Mouse (Mus musculus): ENCODE measurements at regions not wholly inside any gene's neighbourhood (a gene's known extent, or its start where the extent isn't known, plus 50 kb on each side); places are given as distances from the start of the nearest gene placed in this dataset.

DNA sequence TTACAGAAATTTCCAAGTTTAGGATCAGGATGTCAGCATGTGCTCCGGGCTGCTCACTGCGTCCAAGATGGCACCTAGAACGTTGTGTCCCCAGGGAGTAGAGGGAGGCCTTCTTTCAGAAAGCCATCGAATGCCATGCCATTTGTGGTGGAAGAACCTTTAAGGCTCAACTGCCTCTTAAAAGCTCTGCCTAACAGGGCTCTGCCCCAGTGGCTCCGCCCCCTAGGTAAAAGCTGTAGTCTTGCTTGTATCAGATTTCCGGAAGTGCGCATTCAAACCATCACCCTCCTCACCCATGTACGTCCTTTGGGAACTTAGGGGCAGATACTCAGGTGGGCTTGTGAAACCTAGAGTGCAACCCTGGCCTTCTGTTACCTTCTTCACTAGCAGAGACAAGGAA is 54.0 kb upstream of the Psmd7 start:
- no peak for ATAC-seq (replicated peaks; ENCODE audit: poor library complexity)

DNA sequence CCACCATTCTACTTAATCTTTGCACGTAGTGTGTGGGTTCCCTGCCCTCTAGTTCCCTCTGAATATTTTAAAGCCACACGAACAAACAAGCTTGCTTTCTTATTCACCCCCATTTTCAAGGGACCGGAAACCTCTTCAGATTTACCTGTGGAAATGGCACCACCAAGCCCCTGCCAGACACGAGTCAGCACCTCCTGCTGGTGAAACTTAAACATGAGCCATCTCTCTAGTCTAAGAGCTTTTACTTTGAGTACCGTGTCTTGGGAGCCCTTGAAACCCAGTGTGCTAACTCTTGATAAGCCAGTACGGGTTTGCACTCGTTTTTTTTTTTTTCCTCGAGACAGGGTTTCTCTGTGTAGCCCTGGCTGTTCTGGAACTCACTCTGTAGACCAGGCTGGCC is 59.7 kb upstream of the Psmd7 start:
- ATAC-seq (replicated peaks; ENCODE audit: poor library complexity), result no peak

DNA sequence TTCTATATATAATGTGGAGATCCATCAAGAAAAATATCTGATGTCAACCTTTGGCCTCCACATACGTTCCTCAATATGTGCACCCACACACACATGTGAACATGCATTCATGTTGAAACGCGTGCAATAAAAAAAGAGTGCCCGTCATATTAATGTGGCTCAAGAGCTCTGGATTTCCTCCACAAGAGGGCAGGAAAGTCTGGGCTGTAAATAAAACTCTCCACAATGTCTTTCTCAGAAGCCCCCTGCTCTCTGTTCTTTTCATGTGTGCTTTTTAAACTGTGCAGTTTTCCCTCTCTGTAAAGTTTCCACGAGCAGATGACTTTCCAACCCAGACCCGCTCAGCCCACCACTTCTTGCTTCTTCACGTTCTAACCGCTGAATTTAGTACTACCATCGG is 62.0 kb upstream of the Psmd7 start:
- no peak for ATAC-seq (replicated peaks; ENCODE audit: poor library complexity)

DNA sequence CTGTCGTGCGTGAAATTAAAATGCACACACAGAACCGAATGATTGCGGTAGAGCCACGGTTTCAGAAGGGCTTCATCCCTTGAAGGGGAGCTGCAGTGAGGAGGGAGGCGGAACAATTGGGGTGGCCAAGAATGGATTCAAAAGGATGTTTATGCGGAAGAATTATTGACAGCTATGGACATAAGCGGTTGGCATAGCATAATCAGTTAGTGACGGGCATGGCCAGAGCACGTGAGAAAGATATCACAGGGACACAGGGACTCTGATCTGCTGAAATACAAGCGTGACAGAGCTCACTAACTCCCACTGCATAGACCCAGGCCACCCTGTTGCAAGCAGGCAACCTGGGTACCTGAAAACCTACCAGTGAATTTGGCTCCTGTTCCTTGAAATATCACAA is 63.2 kb upstream of the Psmd7 start:
- no peak for ATAC-seq (replicated peaks; ENCODE audit: poor library complexity)

DNA sequence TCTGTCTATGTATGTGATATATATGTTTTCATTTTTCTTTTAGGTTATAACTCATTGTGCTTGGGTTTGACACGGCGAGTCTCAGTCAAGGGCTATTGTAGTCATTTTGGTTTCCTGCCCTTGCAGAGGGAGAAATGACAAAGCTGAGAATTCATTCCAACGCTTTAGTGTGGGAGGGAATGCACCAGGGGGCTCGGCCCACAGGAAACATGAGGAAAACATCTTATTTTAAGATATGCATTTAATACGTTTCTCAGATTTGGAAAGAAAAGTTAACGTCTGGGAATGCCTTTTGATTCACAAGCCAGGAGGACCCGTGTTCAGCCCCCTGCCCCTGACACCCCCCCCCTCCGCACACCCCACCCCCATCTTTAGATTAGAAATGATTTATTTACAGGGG is 64.0 kb upstream of the Psmd7 start:
- ATAC-seq (replicated peaks; ENCODE audit: poor library complexity), result no peak

DNA sequence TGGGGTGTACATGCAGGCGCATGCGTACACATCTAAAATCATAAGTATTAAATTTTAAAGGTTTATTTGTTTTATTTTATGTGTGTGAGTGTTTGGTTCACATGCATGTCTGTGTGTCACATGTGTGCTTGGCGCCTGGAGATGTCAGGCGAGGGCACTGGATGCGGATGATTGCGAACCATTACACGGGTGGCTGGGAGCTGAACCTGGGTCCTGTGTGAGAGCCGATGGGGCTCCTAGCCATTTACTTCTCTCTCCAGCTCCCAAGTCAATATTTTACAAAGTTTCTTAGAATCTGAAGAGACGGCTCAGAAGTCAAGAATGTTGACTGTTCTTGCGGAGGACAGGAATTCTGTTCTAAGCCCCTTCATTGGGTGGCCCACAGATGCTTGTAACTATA is 65.4 kb upstream of the Psmd7 start:
- no peak for ATAC-seq (replicated peaks; ENCODE audit: poor library complexity)

DNA sequence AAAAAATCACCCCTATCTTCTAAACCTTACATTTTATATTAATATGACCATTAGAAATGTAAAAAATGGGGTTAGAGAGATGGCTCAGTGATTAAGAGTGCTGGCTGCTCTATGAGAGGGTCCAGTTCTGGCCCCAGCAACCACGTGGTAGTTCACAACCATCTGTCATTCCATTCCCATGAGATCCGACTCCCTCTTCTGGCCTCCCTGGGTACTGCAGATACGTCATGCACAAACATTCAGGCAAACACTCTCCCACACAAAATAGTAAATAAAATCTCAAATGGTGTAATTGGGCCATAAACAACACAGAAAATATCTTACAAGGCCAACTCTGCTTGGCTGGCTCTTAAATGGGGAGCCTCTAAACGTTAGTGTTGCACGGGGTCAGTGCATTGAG is 68.4 kb upstream of the Psmd7 start:
- no peak for ATAC-seq (replicated peaks; ENCODE audit: poor library complexity)

DNA sequence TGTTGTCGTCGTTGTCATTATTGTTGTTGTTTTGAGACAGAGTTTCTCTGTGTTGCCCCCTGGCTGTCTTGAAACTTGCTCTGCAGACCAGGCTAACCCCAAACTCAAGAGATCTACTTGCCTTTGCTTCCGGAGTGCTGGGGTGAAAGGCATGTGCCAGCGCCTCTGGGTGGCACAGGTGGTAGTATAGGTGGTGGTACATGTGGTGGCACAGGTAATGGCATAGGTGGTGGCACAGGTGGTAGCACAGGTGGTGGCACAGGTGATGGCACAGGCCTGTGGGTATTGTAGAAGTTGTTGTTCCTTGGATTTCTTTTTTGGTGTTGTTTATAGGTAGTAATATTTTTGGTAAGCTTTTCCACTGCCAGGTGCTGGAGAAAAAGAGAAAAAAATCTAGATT is 69.5 kb upstream of the Psmd7 start:
- ATAC-seq (replicated peaks; ENCODE audit: poor library complexity), result no peak

DNA sequence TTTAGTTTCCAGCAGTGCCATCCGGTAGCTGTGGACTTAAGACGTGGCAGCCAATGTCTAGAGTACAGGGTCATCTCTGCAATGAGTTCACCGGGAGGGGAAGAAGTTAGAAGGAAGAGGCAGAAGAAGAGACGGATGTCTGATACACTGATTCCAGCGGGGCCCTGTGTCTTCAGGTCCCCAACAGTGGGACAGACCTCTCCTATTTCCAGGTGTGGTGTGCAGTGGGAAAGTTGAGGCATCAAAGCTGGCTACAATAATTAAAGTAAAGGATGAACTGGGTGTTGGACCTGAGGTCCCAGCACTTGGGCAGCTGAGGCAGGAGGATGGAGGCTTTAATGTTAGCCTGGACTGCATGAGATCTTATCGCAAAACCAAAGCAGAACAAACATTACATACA is 70.1 kb upstream of the Psmd7 start:
- no peak for ATAC-seq (replicated peaks; ENCODE audit: poor library complexity)

DNA sequence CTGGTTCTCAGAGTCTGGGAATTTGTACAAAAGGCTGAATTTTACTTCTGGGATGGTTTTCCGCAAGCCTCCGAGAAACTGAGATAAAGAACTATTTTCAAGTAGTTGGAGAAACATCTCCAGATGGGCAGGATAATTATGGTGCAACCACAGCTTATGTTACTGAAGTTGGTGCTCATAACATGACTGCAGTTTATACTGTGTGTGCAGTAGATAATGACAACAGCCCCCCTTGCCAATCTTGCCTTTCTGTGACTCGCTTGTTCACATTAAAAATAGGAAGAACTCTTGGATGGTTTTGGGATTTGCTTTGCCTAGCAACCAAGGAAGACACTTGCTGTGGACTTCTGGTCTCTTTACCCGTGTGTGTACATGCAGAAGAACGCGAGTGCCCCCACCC is 72.4 kb upstream of the Psmd7 start:
- ATAC-seq (replicated peaks; ENCODE audit: poor library complexity), result no peak

DNA sequence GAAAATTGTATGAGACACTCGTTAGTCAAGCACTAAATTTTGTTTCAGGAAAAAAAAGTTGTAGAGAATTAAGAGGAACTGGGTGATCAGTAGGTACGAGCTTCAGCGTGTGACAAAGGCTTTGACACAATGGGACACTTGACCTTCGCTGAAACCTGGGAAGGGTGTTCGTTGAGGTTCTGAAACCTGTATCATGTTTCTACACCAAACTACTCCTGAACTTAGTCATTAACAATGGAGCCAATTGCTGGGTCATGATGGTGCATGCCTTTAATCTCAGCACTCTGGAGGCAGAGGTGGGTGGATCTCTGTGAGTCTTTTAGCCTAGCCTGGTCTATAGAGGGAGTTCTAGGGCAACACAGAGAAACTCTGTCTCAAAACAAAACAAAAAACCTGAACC is 81.3 kb upstream of the Psmd7 start:
- no peak for ATAC-seq (replicated peaks; ENCODE audit: poor library complexity)

DNA sequence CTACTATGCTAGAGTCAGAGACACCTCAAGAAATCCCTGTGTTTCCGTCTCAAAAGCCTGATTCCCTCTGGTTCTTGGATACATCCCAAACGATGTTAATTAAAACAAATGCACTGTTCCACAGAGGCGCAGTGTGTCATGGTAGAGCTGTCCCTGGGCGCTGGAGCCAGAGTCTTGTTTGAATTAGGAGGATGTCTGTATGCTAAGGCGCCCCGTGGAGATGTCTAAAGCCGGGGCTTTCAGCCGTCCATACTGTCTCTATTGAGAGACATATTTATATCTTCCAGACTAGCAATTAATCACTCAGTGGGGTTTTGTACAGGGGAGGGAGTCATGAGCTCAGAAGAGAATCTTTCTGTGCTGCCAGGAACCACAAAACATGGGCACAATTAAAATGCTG is 83.2 kb upstream of the Psmd7 start:
- no peak for ATAC-seq (replicated peaks; ENCODE audit: poor library complexity)

DNA sequence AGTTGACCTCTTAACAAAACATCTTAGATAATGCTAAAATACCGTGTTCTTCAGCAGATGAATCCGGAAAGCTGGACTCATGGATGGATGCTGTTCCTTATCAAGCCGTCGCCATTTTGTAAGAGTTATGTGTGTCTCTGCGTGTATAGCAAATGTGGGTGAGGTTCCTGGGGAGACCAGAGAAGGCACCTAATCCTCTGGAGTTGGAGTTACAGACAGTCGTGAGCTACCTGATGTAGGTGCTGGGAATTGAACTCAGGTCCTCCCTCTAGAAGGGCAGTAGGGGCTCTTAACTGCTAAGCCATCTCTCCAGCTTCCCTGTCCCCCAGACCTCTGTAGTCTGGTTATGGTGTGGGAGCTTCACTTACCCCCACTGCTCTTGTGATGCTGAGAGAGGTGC is 84.4 kb upstream of the Psmd7 start:
- ATAC-seq (replicated peaks; ENCODE audit: poor library complexity), result no peak

DNA sequence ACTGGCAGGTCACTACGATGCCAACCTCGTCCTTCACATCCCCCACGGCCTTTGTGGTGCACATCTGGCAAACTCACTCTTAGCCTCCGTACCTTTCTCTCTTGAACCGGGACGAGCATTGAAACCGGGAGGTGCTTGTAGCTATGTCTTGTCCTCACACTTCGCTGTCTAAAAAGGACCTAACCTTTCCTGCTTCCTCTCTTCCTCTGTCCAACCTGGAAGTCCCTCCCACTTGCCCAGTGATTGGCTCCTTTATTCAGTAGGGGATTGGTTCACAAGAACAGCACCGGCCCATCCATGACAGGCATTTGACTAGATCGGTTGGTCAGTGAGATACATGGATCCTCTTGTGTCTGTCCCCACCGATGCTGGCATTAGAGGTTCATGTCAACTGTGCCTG is 93.8 kb upstream of the Psmd7 start:
- no peak for ATAC-seq (replicated peaks; ENCODE audit: poor library complexity)

DNA sequence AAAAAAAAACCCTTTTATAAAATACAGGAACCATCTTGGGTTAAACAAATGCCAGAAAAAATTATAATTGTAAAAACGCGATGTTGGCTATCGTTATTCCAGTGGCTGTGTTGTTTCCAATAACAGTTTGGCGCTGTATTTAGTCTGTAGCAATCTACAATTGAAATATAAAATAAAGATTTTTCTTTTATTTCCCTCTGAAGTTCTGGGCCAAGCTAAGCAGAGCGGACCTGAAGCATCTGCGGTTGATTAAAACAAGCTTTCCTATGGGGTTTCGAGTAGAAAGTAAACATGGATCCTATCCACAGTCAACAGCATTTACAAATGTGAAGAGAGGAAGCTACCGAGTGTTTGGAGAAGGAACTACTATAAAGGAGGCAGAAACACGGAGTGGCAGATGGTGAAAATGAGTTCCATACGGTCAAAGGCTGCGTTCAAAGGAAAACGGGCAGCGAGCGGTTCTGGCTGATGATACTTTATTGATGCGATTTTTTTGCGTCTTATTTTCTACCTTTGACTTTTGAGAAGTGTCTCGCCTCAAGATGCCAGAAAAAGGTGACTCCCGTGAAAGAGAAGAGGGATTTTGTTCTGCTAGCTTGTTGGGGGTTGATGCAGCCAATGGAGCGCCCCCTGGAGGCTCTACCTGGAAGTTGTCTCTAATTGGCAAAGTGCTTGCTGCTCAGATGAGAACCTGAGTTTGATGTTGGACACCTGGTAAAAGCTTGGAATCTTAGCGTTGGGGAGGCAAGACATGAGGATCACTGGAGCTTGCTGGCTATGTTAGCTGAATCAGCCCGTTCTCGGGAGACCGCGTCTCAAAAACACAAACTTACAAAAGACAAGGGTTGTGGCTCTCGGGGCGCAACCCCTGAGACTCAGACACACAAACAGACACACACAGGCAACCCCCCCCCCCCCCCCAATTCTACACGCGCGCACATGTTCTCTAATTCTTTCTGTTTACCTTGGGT is 96.7 kb upstream of the Psmd7 start:
- ATAC-seq (replicated peaks; ENCODE audit: poor library complexity), result no peak

DNA sequence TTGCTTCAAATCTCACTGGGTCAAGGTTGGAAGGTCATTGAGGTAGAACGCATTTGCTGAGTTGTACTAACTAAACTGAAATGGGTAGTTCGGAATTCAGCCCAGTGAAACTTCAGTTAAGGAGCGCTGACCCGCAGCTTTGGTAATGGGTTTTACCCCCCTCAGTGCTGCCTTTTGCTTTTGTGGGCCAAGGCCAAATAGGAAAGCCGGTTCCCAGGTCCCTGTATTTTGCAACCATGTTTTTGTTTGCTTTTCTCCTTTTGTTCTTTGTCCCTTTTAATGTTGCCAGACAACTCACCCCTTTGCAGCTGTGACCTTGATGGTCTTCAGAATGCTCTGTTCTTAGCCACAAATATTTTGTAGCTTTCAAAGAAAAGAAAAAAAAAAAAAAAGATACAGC is 98.7 kb upstream of the Psmd7 start:
- no peak for ATAC-seq (replicated peaks; ENCODE audit: poor library complexity)

DNA sequence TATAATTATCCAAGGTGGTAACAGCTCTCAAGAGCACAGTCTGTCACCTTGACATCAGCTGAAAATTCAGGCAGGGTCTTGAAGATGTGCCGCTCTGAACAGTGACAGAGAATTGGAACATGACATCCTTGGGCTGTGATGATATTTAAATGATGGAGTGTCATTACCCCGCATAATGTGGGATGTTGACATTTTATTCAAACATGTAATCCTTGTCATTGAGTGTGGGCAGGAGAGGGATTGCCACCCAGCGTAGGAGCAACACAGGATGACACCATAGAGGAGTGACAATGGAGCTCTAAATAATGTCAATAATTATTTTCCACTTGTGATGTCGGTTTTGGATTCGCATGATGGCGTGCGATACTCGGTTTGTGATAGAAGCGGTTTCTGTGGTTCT is 99.3 kb upstream of the Psmd7 start:
- no peak for ATAC-seq (replicated peaks; ENCODE audit: poor library complexity)

DNA sequence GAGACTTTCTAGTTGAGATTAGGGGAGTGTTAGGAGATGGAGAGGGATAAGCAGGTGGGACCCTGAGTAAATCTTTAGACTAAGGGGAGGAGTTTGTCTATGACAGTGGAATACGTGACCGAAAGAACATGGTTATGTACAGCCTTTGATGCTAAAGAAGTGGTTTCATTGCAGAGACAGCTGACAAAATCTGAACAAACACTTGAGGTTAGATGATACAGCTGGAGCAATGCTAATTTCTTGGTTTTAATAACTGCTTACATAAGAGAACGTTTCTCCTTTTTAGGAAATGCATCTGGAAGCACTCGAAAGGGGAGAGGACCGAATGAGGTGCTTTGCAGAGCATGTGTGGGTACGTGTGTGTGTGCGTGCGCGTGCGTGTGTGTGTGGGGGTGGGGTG is 100.8 kb upstream of the Psmd7 start:
- ATAC-seq (replicated peaks; ENCODE audit: poor library complexity), result no peak

DNA sequence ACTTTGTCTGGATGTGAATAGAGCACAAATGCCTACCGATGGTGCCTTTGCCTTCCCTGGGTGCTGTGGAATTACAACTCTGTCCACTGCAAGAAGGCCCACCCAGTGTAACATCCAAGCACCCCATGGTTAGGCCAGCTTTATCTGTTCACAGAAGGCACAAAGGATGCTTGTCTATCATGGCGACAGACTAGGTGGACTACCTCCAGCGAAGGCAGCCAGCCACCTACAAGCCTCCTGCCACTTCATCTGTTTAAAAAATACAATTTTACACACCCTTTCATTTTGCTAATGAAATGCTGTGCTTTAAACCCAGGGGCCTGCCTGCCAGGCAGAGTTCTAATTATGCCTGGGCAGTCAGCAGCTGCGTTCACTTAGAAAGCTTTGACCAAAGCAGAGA is 103.0 kb upstream of the Psmd7 start:
- ATAC-seq (replicated peaks; ENCODE audit: poor library complexity), result no peak

DNA sequence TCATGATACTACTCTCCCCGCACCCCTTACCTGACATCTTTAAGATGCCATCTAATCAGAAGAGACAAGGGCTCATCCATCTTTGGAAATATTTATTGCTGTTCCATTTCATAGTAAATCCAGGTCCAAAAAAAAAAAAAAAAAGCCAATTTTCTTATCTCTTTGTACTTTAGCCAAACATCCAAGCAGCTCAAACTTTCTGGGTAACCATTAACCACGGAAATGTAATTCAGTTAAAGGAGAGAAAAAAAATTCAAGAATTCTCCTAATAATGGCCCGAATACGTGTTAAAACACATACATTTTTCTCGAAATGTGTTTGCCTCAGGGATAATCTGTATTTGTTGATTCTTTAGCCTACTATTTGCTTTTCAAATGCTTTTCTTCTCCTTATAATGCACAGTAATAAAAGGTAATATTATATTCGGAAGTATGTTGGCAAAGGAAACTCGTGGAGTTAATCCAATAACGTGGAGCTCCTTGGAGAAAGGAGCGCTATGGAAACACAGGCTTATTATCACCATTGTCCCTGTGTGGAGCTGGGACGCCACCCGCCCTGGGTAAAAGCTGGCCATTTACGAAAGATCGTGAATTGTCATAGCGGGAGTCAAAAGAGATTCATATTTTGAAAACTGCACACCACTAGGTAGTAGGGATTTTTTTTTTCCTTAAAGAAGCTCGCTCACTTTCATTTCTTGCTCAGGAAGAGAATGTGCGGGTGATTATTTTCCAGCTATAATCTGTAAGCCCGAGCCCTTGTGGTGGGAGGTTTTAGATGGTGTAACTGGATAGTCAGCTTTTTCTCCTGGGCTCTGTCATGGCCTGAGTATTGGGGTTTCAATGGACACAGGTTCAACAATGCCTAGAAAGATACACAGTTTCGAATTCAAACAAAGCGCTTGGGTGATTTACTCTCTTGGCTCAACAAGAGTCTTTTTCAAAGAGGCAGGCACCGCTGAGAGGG is 108.4 kb upstream of the Psmd7 start:
- no peak for ATAC-seq (replicated peaks; ENCODE audit: poor library complexity)

DNA sequence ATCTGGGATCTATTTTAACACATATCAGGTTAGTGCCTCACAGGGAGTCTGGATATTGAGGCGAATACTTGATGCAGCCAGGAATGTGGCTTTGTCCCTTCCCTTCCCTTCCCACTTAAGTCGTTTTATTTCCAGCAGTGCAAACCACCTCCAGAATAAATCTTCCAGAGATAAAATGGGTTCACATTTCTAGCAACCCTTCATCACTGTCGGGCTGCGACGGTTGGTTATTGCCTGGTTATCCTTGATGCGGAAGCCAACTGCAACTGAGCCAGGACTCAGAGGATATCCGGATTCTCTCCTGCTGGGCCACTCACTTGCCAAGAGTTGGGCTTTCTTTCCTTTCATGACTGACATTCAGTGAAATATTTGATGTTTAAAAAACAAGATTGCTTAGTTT is 111.0 kb upstream of the Psmd7 start:
- ATAC-seq (replicated peaks; ENCODE audit: poor library complexity), result no peak

DNA sequence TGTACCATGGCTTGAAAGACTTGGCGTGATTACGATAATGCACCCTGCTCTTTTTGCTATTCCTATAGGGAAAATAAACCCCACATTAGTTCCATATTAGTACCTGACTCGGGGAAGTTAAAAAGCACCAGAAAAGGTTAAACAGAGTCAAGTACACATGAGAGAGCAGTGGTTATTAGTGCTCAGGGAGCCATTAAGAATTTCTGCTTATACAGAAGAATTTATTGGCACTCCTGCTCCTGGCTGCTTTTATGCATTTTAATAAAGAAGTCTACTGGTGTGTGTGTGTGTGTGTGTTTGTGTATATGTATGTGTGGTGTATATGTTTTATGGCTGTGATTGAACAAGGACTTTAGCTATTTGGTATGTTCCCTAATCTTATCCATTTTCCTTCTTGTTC is 111.5 kb upstream of the Psmd7 start:
- no peak for ATAC-seq (replicated peaks; ENCODE audit: poor library complexity)
